ENCODE assay signal across 13 mouse cellular contexts in genomic region chr1:85687346-85687745, GRCm38 (mm10). TPM values are rescaled to one million over a fixed set of nuclear protein-coding genes. Genes with fewer than 3 reads are reported as not detected.
A peak's percentile ranks its signal among the peaks of the same experiment; 100 is the strongest.
DNase-seq lines count a peak whose midpoint lies in the region; ATAC-seq and TF ChIP-seq lines count a peak whose summit lies in the region.
"Had no signal": no experiment of that assay in that cellular context is flagged by ENCODE, and none has a peak within 500 bp of the region (broad histone marks: within the 10 kb centered on the region; RNA-seq: fewer than 3 reads in every experiment).

No protein-coding gene starts in this region.

- TF ChIP-seq POLR2A in bone marrow, adult 2 months (IDR thresholded peaks at IDR 0.05; ENCODE audit: borderline replicate concordance, control insufficient read depth, low read depth, low read length) = no peak

- peaks cover 2% of the 10 kb centered on the region; the same call in 1 of the 2 replicates for H3K4me1 ChIP-seq in bone marrow, adult 2 months (ENCODE audit: control insufficient read depth, insufficient read depth, low read length)
- H3K4me1 ChIP-seq in liver, postnatal 0 days (ENCODE audit: insufficient read depth) = no peaks in the 10 kb centered on the region
- no peaks in the 10 kb centered on the region for H3K4me1 ChIP-seq in midbrain, embryonic 13.5 days (replicated peaks)
- H3K4me1 ChIP-seq: forebrain, embryonic 12.5 days had no signal

- no peak for TF ChIP-seq CTCF in bone marrow, adult 2 months (IDR thresholded peaks at IDR 0.05; ENCODE audit: control insufficient read depth, insufficient read depth, low read length)
- TF ChIP-seq CTCF in liver, postnatal 0 days (IDR thresholded peaks at IDR 0.05; ENCODE audit: low read depth) = no peak

- peak; percentile 86 for DNase-seq in CD4-positive helper T cell, adult 2 months (ENCODE audit: low read depth, low spot score)
- DNase-seq in liver, postnatal 0 days = no peak
- DNase-seq in splenic B cell, adult 2 months (ENCODE audit: low read depth, low spot score) = peak; percentile 80
- no peak for DNase-seq in urinary bladder, adult 18-20 months (ENCODE audit: low spot score in 2 of 2)
- no peak for DNase-seq in cerebellum, postnatal 36 days
- DNase-seq: adrenal gland, postnatal 25 days; lung, adult 2 months; retina, postnatal 1 day had no signal

- no peak for ATAC-seq in liver, postnatal 0 days
- no peak for ATAC-seq in midbrain, embryonic 13.5 days
- ATAC-seq: hindbrain, postnatal 0 days had no signal

- no peak overlapping the region for H3K9ac ChIP-seq in liver, postnatal 0 days (replicated peaks)
- no peak overlapping the region for H3K9ac ChIP-seq in midbrain, embryonic 13.5 days (replicated peaks)
- H3K9ac ChIP-seq: forebrain, embryonic 12.5 days had no signal

- H3K36me3 ChIP-seq in liver, postnatal 0 days (replicated peaks; ENCODE audit: insufficient read depth, low read length) = peaks cover 3% of the 10 kb centered on the region
- H3K36me3 ChIP-seq in splenic B cell, adult 2 months (ENCODE audit: control insufficient read depth, insufficient read depth, low read length, poor library complexity, severe bottlenecking) = peaks cover 22% of the 10 kb centered on the region
- no peaks in the 10 kb centered on the region for H3K36me3 ChIP-seq in midbrain, embryonic 13.5 days
- H3K36me3 ChIP-seq: forebrain, embryonic 12.5 days had no signal

- 8% methylated on average over 5 of the region's 5 CpGs for WGBS in bone marrow, adult 2 months
- 36% methylated on average over 5 of the region's 5 CpGs for WGBS in liver, postnatal 0 days (ENCODE audit: insufficient replicate concordance)
- WGBS in midbrain, embryonic 13.5 days = 75% methylated on average over 5 of the region's 5 CpGs

- no peaks in the 10 kb centered on the region for H3K27me3 ChIP-seq in liver, postnatal 0 days (ENCODE audit: insufficient read depth, low read length)
- H3K27me3 ChIP-seq in splenic B cell, adult 2 months (ENCODE audit: control insufficient read depth, insufficient read depth, low read length, poor library complexity, severe bottlenecking) = no peaks in the 10 kb centered on the region
- no peaks in the 10 kb centered on the region for H3K27me3 ChIP-seq in midbrain, embryonic 13.5 days
- H3K27me3 ChIP-seq: forebrain, embryonic 12.5 days had no signal

- no peak overlapping the region for H3K4me3 ChIP-seq in bone marrow, adult 2 months (replicated peaks; ENCODE audit: control insufficient read depth, low read depth, low read length)
- H3K4me3 ChIP-seq in liver, postnatal 0 days (ENCODE audit: low read depth, low read length) = no peak overlapping the region
- no peak overlapping the region for H3K4me3 ChIP-seq in midbrain, embryonic 13.5 days (replicated peaks)
- H3K4me3 ChIP-seq: forebrain, embryonic 12.5 days had no signal

- peak overlapping the region; percentile 18; the same call in 1 of the 2 replicates for H3K27ac ChIP-seq in bone marrow, adult 2 months (ENCODE audit: control insufficient read depth, insufficient read depth, low read depth, low read length, poor library complexity)
- H3K27ac ChIP-seq in liver, postnatal 0 days (ENCODE audit: low read depth) = no peak overlapping the region
- H3K27ac ChIP-seq in midbrain, embryonic 13.5 days = no peak overlapping the region
- H3K27ac ChIP-seq: forebrain, embryonic 12.5 days; hindbrain, postnatal 0 days; stomach, postnatal 0 days had no signal

- no peak for TF ChIP-seq EP300 in liver, postnatal 0 days (IDR thresholded peaks at IDR 0.05; ENCODE audit: low read depth)

- H3K9me3 ChIP-seq in liver, postnatal 0 days (ENCODE audit: low read length) = no peaks in the 10 kb centered on the region
- no peaks in the 10 kb centered on the region for H3K9me3 ChIP-seq in midbrain, embryonic 13.5 days
- H3K9me3 ChIP-seq: forebrain, embryonic 12.5 days had no signal

- H3K4me2 ChIP-seq in liver, postnatal 0 days (ENCODE audit: low read depth, low read length) = peak overlapping the region; percentile 6; the same call in 1 of the 2 replicates
- H3K4me2 ChIP-seq in midbrain, embryonic 13.5 days (replicated peaks) = no peak overlapping the region
- H3K4me2 ChIP-seq: forebrain, embryonic 12.5 days had no signal

RNA-seq across cellular contexts. Expression of gene Sp100, which starts 37.6 kb away (rescaled TPM):
- 107 and 147 TPM in 2 replicates for polyA plus RNA-seq in bone marrow, adult 2 months (2011; ENCODE audit: insufficient read depth, insufficient read length, low replicate concordance, missing spikeins)
- polyA plus RNA-seq in liver, postnatal 0 days (2015; fragmentation: Nextera tagmentation; extraction: Ambion mirVana) = 12.7 and 13.0 TPM in 2 replicates
- polyA plus RNA-seq in midbrain, embryonic 13.5 days (2015; fragmentation: Nextera tagmentation; extraction: Ambion mirVana) = 0.30 and 0.59 TPM in 2 replicates

Comparison
In these comparisons a context has a peak if more than half of its experiments do, and no peak if none do; other contexts are left out.
1. DNase-seq: peak in CD4-positive helper T cell, adult 2 months (single experiment) and splenic B cell, adult 2 months (single experiment); none in liver, postnatal 0 days (single experiment), urinary bladder, adult 18-20 months (0 of 2) and cerebellum, postnatal 36 days (0 of 2).